In the genomic region with DNA sequence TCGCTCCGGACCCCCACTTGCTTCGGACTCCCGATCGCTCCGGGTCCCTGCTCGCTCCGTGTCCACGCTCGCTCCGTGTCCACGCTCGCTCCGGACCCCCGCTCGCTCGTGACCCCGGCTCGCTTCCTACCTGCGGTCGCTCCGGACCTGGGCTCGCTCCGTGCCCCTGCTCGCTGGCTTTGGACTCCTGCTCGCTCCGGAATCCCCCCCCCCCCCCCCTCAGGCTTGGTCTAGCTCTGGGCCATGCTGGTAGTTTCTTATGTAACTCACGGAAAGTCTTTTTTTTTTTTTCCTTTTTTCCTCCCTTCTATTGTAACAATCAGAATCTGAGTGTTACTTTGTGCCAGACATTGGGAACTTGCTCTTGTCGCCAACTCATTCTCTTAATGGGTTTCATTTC, we compare ENCODE assay signal across 8 mouse cellular contexts. TPM values are rescaled to one million over a fixed set of nuclear protein-coding genes. Genes with fewer than 3 reads are reported as not detected.
DNase-seq lines count a peak whose midpoint lies in the region; ATAC-seq lines count a peak whose summit lies in the region.

No protein-coding gene starts in this region.

- ATAC-seq in heart, embryonic 15.5 days (replicated peaks; ENCODE audit: insufficient number of reproducible peaks, insufficient read depth, low FRiP score, low read depth) = no peak
- no peak for ATAC-seq in hindbrain, embryonic 11.5 days (ENCODE audit: low FRiP score)

- H3K27me3 ChIP-seq in heart, embryonic 15.5 days = 0 out of 2 replicates have a peak, but pooled peaks cover 2% of the 10 kb centered on the region
- peaks cover 52% of the 10 kb centered on the region for H3K27me3 ChIP-seq in hindbrain, embryonic 11.5 days (ENCODE audit: control insufficient read depth, insufficient read depth, low read length)
- peaks cover 94% of the 10 kb centered on the region for H3K27me3 ChIP-seq in midbrain, embryonic 10.5 days (ENCODE audit: low read depth, poor library complexity, severe bottlenecking)

- no peak overlapping the region for H3K27ac ChIP-seq in heart, embryonic 15.5 days
- no peak overlapping the region for H3K27ac ChIP-seq in hindbrain, embryonic 11.5 days (ENCODE audit: low read depth, low read length)
- H3K27ac ChIP-seq in midbrain, embryonic 10.5 days (replicated peaks) = no peak overlapping the region

- H3K4me2 ChIP-seq in heart, embryonic 15.5 days = peak overlapping the region; percentile 73
- H3K4me2 ChIP-seq in hindbrain, embryonic 11.5 days (replicated peaks; ENCODE audit: low read depth, low read length) = peak overlapping the region; percentile 98

- DNase-seq in heart, postnatal 36 days = no peak
- DNase-seq in ZHBTc4 (ENCODE audit: low read depth, low spot score) = peak; percentile 35
- DNase-seq in hindbrain, embryonic 11.5 days (ENCODE audit: low spot score) = peak; percentile 14
- DNase-seq in midbrain, embryonic 10.5 days (ENCODE audit: low spot score) = no peak
- no peak for DNase-seq in cerebellum, postnatal 36 days
- no peak for DNase-seq in retina, embryonic 14.5 days (ENCODE audit: low spot score)
- DNase-seq in adrenal gland, adult 18-20 months (ENCODE audit: low spot score in 2 of 2) = no peak

- peaks cover 7% of the 10 kb centered on the region; the same call in 1 of the 2 replicates for H3K4me1 ChIP-seq in heart, embryonic 15.5 days (replicated peaks)
- H3K4me1 ChIP-seq in hindbrain, embryonic 11.5 days (replicated peaks; ENCODE audit: control insufficient read depth, insufficient read depth, low read length) = 0 out of 2 replicates have a peak, but pooled peaks cover 2% of the 10 kb centered on the region
- H3K4me1 ChIP-seq in midbrain, embryonic 10.5 days = peaks cover 21% of the 10 kb centered on the region

- peak overlapping the region; percentile 41; the same call in 1 of the 2 replicates for H3K9ac ChIP-seq in heart, embryonic 15.5 days
- H3K9ac ChIP-seq in hindbrain, embryonic 11.5 days (ENCODE audit: low read depth, low read length) = no peak overlapping the region

- peak overlapping the region; percentile 52 for H3K4me3 ChIP-seq in heart, embryonic 15.5 days
- H3K4me3 ChIP-seq in hindbrain, embryonic 11.5 days (ENCODE audit: low read depth, low read length) = peak overlapping the region; percentile 47
- peak overlapping the region; percentile 61 for H3K4me3 ChIP-seq in midbrain, embryonic 10.5 days

- intact Hi-C loops in heart, postnatal 36 days (cut with DNase I) = loop anchor here (2.0 kb wide), 1 partner anchor 14 kb away; no protein-coding TSS in a partner anchor

- H3K9me3 ChIP-seq in heart, embryonic 15.5 days (replicated peaks) = no peaks in the 10 kb centered on the region
- H3K9me3 ChIP-seq in hindbrain, embryonic 11.5 days (ENCODE audit: control insufficient read depth, low read length) = no peaks in the 10 kb centered on the region
- H3K9me3 ChIP-seq in midbrain, embryonic 10.5 days (replicated peaks) = no peaks in the 10 kb centered on the region

- peaks cover 61% of the 10 kb centered on the region for H3K36me3 ChIP-seq in heart, embryonic 15.5 days
- no peaks in the 10 kb centered on the region for H3K36me3 ChIP-seq in hindbrain, embryonic 11.5 days (ENCODE audit: control insufficient read depth, insufficient read depth, low read length)
- H3K36me3 ChIP-seq in midbrain, embryonic 10.5 days = no peaks in the 10 kb centered on the region

- WGBS in heart, embryonic 15.5 days = 31% methylated on average over 29 of the region's 29 CpGs
- 3% methylated on average over 28 of the region's 29 CpGs for WGBS in hindbrain, embryonic 11.5 days
- 2% methylated on average over 29 of the region's 29 CpGs for WGBS in midbrain, embryonic 10.5 days

RNA-seq across cellular contexts. Expression of gene Slfn5, which starts 18.0 kb away (rescaled TPM):
- polyA plus RNA-seq in heart, embryonic 15.5 days (2015; fragmentation: Nextera tagmentation; extraction: Ambion mirVana) = 6.6 and 6.7 TPM in 2 replicates
- total RNA-seq in heart, postnatal 36 days (2021) = 10 to 100 TPM; 62.8 to 83.5 TPM
- 0.85 and 1.3 TPM in 2 replicates for polyA plus RNA-seq in hindbrain, embryonic 11.5 days (2014; fragmentation: Nextera tagmentation; extraction: Ambion mirVana)
- 0.11 and 0.22 TPM in 2 replicates for polyA plus RNA-seq in midbrain, embryonic 10.5 days (2016; fragmentation: Nextera tagmentation; extraction: Ambion mirVana)
- total RNA-seq in adrenal gland, adult 18-20 months (2021) = 10 to 100 TPM; 30.3 to 40.0 TPM

RNA-seq across cellular contexts. Expression of gene Unc45b, which starts 22.8 kb away (rescaled TPM):
- polyA plus RNA-seq in heart, embryonic 15.5 days (2015; fragmentation: Nextera tagmentation; extraction: Ambion mirVana) = 169 and 170 TPM in 2 replicates
- 100 to 1,000 TPM; 182 to 201 TPM for total RNA-seq in heart, postnatal 36 days (2021)
- polyA plus RNA-seq in hindbrain, embryonic 11.5 days (2014; fragmentation: Nextera tagmentation; extraction: Ambion mirVana) = 0.42 and 0.45 TPM in 2 replicates
- 0.26 and 0.30 TPM in 2 replicates for polyA plus RNA-seq in midbrain, embryonic 10.5 days (2016; fragmentation: Nextera tagmentation; extraction: Ambion mirVana)
- total RNA-seq in adrenal gland, adult 18-20 months (2021) = 10 to 100 TPM in 1 of 2 experiments, 1 to 10 TPM in 1; 6.5 to 10.7 TPM

RNA-seq across cellular contexts. Expression of gene Nle1, which starts 25.0 kb away (rescaled TPM):
- polyA plus RNA-seq in heart, embryonic 15.5 days (2015; fragmentation: Nextera tagmentation; extraction: Ambion mirVana) = 17.7 and 25.9 TPM in 2 replicates
- 10 to 100 TPM; 11.3 to 13.3 TPM for total RNA-seq in heart, postnatal 36 days (2021)
- 19.8 and 22.9 TPM in 2 replicates for polyA plus RNA-seq in hindbrain, embryonic 11.5 days (2014; fragmentation: Nextera tagmentation; extraction: Ambion mirVana)
- polyA plus RNA-seq in midbrain, embryonic 10.5 days (2016; fragmentation: Nextera tagmentation; extraction: Ambion mirVana) = 40.3 and 40.4 TPM in 2 replicates
- 10 to 100 TPM; 17.3 to 22.6 TPM for total RNA-seq in adrenal gland, adult 18-20 months (2021)

RNA-seq across cellular contexts. Expression of gene Fndc8, which starts 41.3 kb away (rescaled TPM):
- 0.08 and 0.14 TPM in 2 replicates for polyA plus RNA-seq in heart, embryonic 15.5 days (2015; fragmentation: Nextera tagmentation; extraction: Ambion mirVana)
- total RNA-seq in heart, postnatal 36 days (2021) = not detected
- polyA plus RNA-seq in hindbrain, embryonic 11.5 days (2014; fragmentation: Nextera tagmentation; extraction: Ambion mirVana) = 0.09 and 0.22 TPM in 2 replicates
- 0.28 and 0.34 TPM in 2 replicates for polyA plus RNA-seq in midbrain, embryonic 10.5 days (2016; fragmentation: Nextera tagmentation; extraction: Ambion mirVana)
- under 1 TPM in 1 of 2 experiments, not detected in 1; 0.13 TPM for total RNA-seq in adrenal gland, adult 18-20 months (2021)

RNA-seq across cellular contexts. Expression of gene Rad51d, which starts 42.8 kb away (rescaled TPM):
- 11.9 and 14.1 TPM in 2 replicates for polyA plus RNA-seq in heart, embryonic 15.5 days (2015; fragmentation: Nextera tagmentation; extraction: Ambion mirVana)
- 10 to 100 TPM in 1 of 2 experiments, 1 to 10 TPM in 1; 9.0 to 10.6 TPM for total RNA-seq in heart, postnatal 36 days (2021)
- polyA plus RNA-seq in hindbrain, embryonic 11.5 days (2014; fragmentation: Nextera tagmentation; extraction: Ambion mirVana) = 14.6 and 15.7 TPM in 2 replicates
- polyA plus RNA-seq in midbrain, embryonic 10.5 days (2016; fragmentation: Nextera tagmentation; extraction: Ambion mirVana) = 16.3 and 17.2 TPM in 2 replicates
- 10 to 100 TPM; 10.3 to 11.8 TPM for total RNA-seq in adrenal gland, adult 18-20 months (2021)

Comparison
In these comparisons a context has a peak if more than half of its experiments do, and no peak if none do; other contexts are left out.
1. DNase-seq: peak in ZHBTc4 (single experiment) and hindbrain, embryonic 11.5 days (single experiment); none in heart, postnatal 36 days (0 of 2), midbrain, embryonic 10.5 days (single experiment), cerebellum, postnatal 36 days (0 of 2), retina, embryonic 14.5 days (single experiment) and adrenal gland, adult 18-20 months (0 of 2).
2. RNA of gene Unc45b, which starts 22.8 kb away (polyA plus RNA-seq): 169 to 170 TPM in heart, embryonic 15.5 days; 0.42 to 0.45 TPM in hindbrain, embryonic 11.5 days and 0.26 to 0.30 TPM in midbrain, embryonic 10.5 days; every median in the first group is over 100 times any median in the second.
3. Peak in every context shown above with its lines, with median percentiles within 50 percentile points of each other: H3K4me3 ChIP-seq.